Mouse (Mus musculus) neutrophil, adult 83 days (primary cell): ENCODE measurements around the gene Lrrc30. TPM values are rescaled to one million over a fixed set of nuclear protein-coding genes. Genes with fewer than 3 reads are reported as not detected.

Experiments
- total RNA-seq, 2 experiments: library from RNA; stranded (reverse); gene quantifications; one replicate each; pipeline ENCODE4 v1.2.4; 2023

Gene Lrrc30
- not detected for total RNA-seq

GRCm38 (mm10) chr17:67632676-67633339, at the start of gene Lrrc30:
Gene Lrrc30, minus strand, starts transcription at chr17:67632723.

Other genes starting within 250 kb of the Lrrc30 start
- gene Lama1, start 64.5 kb upstream of the Lrrc30 start, total RNA-seq: not detected